Mouse (Mus musculus) embryo, embryonic 11.5 days (tissue): ENCODE data around the gene Gm6096.
A peak's percentile ranks its signal among the peaks of the same experiment; 100 is the strongest.

Experiments
- DNase-seq: peaks from one replicate; pipeline ENCODE4 v3.0.0-alpha.2; 2012; ENCODE audit warnings: low read depth, low spot score

Gm6096 gene

DNA sequence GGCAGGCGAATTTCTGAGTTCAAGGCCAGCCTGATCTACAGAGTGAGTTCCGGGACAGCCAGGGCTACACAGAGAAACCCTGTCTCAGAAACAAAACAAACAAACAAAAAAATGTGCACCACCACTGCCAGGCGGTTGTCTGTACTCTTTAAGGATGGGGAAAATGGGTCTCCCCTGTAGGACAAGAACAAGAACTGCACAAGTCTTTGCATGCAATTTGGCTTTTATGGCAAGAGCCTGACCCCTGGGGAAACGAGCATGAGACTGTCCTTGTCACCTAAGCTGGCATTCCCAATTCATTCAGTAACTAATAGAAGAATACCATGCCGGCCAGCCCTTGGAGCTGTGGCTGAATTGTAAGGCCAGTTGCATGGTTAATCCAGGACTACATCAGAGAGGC, 15.2 kb upstream of the Gm6096 start:
- no peak for DNase-seq

DNA sequence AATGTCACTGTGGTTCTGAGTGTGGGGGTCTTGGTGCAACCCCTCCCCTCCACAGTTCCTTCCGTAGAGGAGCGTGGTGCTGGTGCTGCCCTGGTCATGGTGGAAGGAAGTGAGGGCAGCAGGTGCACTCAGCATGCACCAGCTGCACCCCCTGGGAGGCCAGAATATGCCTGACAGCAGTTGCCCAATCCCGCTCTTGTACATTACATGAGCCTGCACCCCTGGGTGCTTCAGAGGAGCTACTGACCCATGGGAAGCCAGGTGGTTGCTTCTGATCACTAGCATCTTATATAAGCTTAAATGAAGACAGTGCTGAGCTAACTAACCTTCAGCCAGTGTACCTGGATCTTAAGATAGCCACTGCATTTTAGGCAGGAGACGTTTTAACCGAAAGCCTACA, 12.8 kb upstream of the Gm6096 start:
- DNase-seq, result no peak

DNA sequence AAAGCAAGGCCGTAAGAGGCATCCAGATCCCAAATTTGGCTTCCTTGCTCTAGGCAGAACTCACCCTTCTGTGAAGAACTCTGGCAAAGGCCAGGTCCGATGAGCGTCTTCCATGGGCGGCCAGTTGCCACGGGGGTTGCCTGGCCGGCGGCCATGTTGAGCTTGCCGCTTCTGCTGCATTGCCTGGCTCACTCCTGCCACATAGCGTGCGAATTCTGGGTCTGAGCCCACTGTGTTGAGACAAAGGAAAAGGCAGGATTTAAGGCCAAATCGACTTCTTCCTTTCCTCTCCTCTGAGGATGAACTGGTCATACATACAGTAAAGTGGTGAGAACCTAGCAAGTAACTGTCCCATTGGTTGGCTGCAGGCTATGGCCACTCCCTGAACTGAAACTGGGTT, 8.7 kb upstream of the Gm6096 start:
- DNase-seq, result no peak

- DNase-seq, result no peak
Observed at GRCm38 (mm10) chr7:34246870-34247499, 3.9 kb upstream of the Gm6096 start.

DNA sequence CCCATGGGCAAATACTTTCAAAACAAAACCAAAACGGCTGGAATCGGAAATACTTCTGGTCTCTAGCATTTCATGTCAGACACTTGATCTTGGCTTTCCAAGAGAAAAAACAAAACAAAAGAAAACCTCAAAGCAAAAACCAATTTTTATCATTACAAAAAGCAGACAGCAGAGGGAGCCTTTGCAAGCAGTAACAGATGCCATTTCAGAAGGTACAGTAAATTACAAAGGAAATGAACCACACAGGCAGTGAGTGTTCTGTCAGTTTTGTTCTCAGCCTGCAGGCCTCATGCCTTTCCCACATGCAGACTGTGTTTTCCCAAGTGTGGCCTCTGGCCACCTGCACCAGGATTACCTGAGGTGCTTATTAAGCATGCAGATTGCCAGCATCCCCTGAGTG, 1.2 kb downstream of the Gm6096 start:
- DNase-seq, result no peak

DNA sequence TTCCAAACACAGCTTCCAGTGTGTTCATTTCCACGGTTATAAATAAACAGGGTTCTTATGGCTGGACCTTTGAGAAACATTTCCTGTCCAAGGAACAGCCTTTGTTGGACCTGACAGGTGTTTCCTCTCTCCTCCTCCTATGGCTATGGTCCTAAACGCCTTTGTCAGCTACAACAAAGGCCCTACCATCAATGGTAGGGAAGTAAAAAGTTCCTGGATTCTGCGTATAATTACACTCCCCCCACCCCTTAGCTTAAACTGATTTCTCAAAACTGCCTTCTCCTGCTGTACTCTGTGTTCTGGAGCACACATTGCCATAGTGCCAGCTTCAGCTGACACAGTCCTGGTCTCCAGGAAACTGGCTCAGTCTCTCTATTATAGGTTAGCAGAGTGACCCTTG, 4.3 kb downstream of the Gm6096 start:
- DNase-seq, result no peak

DNA sequence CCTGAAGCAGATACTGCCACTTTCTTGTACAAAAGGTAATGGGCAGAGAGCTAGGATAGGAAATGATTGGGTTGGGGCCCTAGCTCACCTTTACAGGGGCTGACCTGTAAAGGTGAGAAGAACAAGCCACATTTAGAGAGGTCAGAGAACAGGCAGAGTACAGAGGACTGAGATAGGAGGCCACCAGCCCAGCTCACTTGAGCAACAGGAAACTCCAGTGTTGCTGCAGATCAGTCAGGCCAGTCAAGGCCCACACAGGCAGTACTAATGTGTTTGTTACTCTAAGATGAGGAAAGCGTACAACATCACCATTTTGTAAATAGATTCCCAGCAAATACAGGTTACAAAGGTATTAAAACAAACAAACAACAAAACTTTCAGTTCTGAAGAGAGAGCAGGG, 5.1 kb downstream of the Gm6096 start:
- DNase-seq, result no peak

DNA sequence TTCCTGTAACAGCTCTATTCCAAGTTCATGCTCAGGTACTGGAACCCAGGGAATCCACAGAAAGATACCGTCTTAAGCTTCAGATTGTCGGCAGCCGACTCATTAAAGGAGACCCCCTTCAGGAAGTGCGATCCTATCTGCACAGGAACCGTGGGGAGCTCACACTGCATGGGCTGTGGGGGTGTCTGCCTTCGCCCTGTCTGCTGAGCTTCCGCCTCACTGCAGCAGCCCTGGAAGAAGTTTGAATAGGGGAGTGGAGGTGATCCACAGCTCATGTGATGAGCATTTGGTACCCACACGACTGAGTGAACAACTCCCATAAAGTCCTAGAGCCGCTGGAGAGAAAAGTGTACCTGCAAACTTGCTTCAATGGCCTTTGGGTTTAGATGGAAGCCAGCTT, 6.4 kb downstream of the Gm6096 start:
- no peak for DNase-seq

- no peak for DNase-seq
Observed at GRCm38 (mm10) chr7:34258407-34258806, 7.6 kb downstream of the Gm6096 start.

DNA sequence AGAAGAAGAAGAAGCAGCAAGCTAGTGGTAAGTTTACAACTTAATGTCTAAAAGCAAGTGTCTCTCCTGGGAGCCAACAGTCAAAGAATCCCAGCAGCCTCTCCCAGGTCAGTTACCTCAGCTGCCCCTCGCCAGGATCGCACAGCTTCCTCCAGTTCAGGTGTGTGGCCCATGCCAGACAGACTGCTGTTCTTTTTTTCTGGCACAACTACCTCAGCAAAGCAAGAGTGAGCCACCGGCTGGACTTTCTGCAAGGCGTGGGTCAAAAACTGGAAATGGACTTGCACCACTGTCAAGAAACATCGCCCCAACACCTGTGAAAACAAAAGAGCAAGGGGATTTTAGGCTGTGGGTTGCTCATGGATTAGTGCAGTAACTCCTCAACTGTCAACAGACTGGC, 12.6 kb downstream of the Gm6096 start:
- no peak for DNase-seq

- DNase-seq, result peak; percentile 16
Observed at GRCm38 (mm10) chr7:34265876-34266346, 15.1 kb downstream of the Gm6096 start.

DNA sequence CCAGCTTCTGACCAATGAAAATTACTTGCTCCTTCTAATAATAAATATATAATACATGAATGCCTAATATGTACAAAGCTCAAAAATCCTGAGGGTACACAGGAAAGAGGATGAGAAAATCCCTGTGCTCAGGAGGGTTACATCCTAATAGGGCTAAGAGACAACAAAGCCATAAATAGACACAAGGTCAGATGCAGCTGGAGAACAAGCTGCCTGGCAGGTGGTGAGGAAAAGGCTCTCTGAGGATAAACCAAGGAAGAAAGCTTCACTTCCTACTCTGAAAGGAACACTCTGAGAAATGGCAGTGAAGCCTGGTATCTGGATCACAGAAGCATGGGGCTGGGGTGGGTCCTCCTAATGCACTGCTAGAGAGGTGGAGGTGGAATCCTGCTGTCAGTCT, 15.6 kb downstream of the Gm6096 start:
- no peak for DNase-seq

DNA sequence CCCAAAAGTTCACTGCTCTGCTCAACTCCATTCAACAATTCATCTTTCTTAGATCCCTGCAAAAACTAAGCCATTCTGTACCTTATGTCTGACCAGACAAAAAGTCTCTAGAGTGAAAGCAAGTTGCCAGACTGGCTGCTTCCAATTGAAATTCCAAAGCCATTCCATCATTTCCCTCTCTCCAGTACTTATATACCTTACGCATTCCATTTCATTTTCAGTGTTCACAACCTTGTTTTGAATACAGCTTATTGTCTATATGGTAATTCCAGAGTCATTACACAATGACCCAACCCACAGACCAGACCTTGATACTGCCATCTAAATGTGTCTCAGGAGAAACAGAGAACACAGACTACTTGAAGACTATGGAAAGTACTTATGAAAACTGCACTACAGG, 17.6 kb downstream of the Gm6096 start:
- no peak for DNase-seq

GRCm38 (mm10) chr7:34272465-34272864, 21.6 kb downstream of the Gm6096 start:
- no peak for DNase-seq

DNA sequence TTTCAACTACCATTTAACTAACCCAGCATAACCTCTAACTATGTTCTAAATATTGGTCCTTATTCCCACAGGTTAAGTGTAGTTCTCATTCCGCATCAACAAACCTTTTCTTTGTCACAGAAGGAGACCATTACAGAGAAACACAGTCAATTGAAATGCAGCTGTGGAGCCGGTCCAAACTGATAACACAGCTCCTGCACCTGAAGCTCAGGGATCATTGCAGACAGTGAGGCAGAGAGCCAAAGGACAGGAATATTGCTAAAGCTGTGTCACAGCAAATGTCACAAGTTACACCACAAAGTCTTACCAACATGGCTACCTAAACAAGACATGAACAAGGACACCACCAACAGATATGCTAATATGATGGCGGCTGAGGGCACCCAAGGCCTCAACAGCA, 25.2 kb downstream of the Gm6096 start:
- no peak for DNase-seq

DNA sequence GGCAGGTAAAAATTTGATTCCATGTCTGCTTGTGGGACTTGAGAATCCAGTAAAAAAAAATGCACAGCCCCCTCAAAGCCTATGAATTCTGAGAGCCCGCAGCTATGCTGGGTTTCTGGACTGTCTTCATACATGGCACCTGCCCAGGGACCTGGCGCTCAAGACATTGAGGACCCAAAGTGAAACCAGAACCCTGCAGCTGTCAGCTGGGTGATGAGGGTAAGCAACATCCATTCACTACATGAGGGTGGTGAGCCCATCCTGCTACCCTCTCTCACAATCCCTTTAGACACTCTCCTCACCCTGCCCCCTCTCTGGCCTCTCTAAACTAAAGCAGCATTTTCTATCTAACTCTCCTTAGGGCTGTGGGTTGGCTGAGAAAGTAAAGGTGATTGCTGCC, 26.8 kb downstream of the Gm6096 start:
- DNase-seq, result no peak

DNA sequence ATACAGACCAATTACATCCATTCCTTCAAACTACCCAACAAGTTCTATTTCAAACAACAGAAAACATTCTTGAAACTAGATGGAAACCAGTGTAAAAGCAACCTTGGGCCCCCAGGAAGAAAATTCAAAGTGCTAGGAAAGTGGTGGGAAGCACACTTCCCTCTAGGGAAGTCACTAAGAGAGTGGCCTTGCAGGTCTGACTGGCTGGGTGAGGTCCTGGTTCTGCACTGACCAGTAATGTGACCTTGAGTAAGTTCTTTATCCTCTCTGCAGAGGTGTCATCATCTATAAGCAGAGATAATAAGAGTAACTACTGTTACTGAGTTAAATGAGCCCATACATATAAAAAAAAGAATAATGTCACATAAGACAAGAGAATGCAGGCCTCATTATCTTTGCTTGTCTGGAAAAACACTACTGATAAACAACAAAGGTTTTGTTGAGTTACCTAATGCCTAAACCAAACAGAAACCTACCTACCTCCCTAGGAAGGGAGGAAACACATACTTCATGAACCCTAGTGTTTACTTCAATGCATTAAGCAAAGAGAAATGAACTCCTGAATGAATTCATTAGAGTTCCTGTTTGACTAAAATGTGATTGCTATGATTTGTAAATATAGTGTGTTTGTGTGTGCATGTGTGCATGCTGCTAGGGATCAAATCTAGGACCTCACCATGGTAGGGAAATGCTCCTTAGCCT, 39.8 kb downstream of the Gm6096 start:
- no peak for DNase-seq

- no peak for DNase-seq
Observed at GRCm38 (mm10) chr7:34291265-34291664, 40.4 kb downstream of the Gm6096 start.

DNA sequence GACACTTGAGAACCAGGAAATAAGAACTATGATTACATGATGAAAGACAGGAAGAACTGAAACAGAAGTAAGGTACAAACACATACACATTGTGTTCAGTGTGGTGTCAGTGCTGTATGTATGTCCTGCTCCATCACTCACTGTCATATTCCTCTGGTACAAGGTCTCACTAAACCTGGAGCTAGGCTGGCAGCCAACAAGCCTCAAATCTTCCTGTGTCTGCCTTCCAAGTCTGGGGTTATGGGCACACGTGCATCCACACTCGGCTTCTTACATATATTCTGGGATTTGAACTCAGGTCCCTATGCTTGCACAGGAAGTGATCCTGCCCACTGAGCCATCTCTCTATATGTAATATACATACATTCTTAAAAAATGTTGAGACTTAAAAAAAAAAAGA, 41.8 kb downstream of the Gm6096 start:
- DNase-seq, result no peak

- DNase-seq, result no peak
Observed at GRCm38 (mm10) chr7:34296124-34296523, 45.3 kb downstream of the Gm6096 start.

DNA sequence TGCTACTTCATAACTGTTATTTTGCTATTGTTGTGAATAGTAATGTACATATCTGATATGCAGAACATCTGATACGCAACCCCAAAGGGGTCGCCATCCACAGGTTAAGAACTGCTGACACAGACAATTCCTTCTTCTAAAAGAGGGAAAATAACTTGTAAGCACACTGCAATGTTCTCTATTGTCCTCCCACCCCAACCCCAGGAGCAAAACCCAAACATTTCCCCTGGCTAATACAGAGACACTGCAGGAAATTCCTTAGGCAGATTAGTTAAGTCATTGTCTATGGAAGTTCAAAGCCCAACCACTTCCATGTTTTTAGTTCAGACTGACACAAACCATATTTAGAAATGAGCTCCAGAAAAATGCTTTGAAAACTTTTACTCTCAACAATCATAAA, 48.0 kb downstream of the Gm6096 start:
- DNase-seq, result no peak
